Mouse (Mus musculus): ENCODE data around the gene Cdc37.
"Not testable (repeated sequence)": the region's sequence is repeated elsewhere in the genome, so short reads cannot be mapped to it uniquely, and the experiment has no call there.

The Cdc37 gene

GRCm38 (mm10) chr9:21149654-21150419, at the start of gene Cdc37:
Gene Cdc37, minus strand, starts transcription at chr9:21149982.
- DNase-seq (ENCODE audit: low read depth, low spot score), result peak; percentile 80

GRCm38 (mm10) chr9:21198960-21199359, 49.2 kb upstream of the Cdc37 start:
- no peak for DNase-seq (ENCODE audit: low read depth, low spot score)

GRCm38 (mm10) chr9:21197981-21198380, 48.2 kb upstream of the Cdc37 start:
- no peak for DNase-seq (ENCODE audit: low read depth, low spot score)

GRCm38 (mm10) chr9:21196521-21197433, 47.0 kb upstream of the Cdc37 start:
- no peak for DNase-seq (ENCODE audit: low read depth, low spot score)

- DNase-seq (ENCODE audit: low read depth, low spot score), result not testable (repeated sequence)
Observed at GRCm38 (mm10) chr9:21195736-21196505, 46.1 kb upstream of the Cdc37 start.

GRCm38 (mm10) chr9:21194787-21195493, 45.2 kb upstream of the Cdc37 start:
- no peak for DNase-seq (ENCODE audit: low read depth, low spot score)

- no peak for DNase-seq (ENCODE audit: low read depth, low spot score)
Observed at GRCm38 (mm10) chr9:21193786-21194185, 44.0 kb upstream of the Cdc37 start.

- DNase-seq (ENCODE audit: low read depth, low spot score), result no peak
Observed at GRCm38 (mm10) chr9:21190670-21191069, 40.9 kb upstream of the Cdc37 start.

- DNase-seq (ENCODE audit: low read depth, low spot score), result no peak
Observed at GRCm38 (mm10) chr9:21189905-21190304, 40.1 kb upstream of the Cdc37 start.

- peak; percentile 75 for DNase-seq (ENCODE audit: low read depth, low spot score)
Observed at GRCm38 (mm10) chr9:21185436-21185835, 35.7 kb upstream of the Cdc37 start.

GRCm38 (mm10) chr9:21184733-21185132, 35.0 kb upstream of the Cdc37 start:
- peak; percentile 88 for DNase-seq (ENCODE audit: low read depth, low spot score)

GRCm38 (mm10) chr9:21183905-21184413, 34.2 kb upstream of the Cdc37 start:
- peak; percentile 80 for DNase-seq (ENCODE audit: low read depth, low spot score)

- no peak for DNase-seq (ENCODE audit: low read depth, low spot score)
Observed at GRCm38 (mm10) chr9:21183421-21183820, 33.6 kb upstream of the Cdc37 start.

- DNase-seq (ENCODE audit: low read depth, low spot score), result no peak
Observed at GRCm38 (mm10) chr9:21181421-21182220, 31.8 kb upstream of the Cdc37 start.

- no peak for DNase-seq (ENCODE audit: low read depth, low spot score)
Observed at GRCm38 (mm10) chr9:21180841-21181240, 31.1 kb upstream of the Cdc37 start.

- DNase-seq (ENCODE audit: low read depth, low spot score), result peak; percentile 51
Observed at GRCm38 (mm10) chr9:21180402-21180801, 30.6 kb upstream of the Cdc37 start.

- DNase-seq (ENCODE audit: low read depth, low spot score), result no peak
Observed at GRCm38 (mm10) chr9:21172364-21172763, 22.6 kb upstream of the Cdc37 start.

GRCm38 (mm10) chr9:21169157-21169556, 19.4 kb upstream of the Cdc37 start:
- no peak for DNase-seq (ENCODE audit: low read depth, low spot score)

- peak; percentile 60 for DNase-seq (ENCODE audit: low read depth, low spot score)
Observed at GRCm38 (mm10) chr9:21168161-21169123, 18.7 kb upstream of the Cdc37 start.

All from skeletal muscle tissue, adult 2 months (tissue).